Mouse (Mus musculus) limb, embryonic 12.5 days (tissue): ENCODE data around the gene Tbck. TPM values are rescaled to one million over a fixed set of nuclear protein-coding genes. Genes with fewer than 3 reads are reported as not detected.

Experiments
- ATAC-seq: fragments of 200-750 bp; cut with Nextera tagmentation; 2 replicates; pipeline ENCODE4 v1.8.0; 2017; ENCODE audit warnings: low read depth, moderate TSS enrichment; ENCODE audit not compliant: insufficient number of reproducible peaks, insufficient read depth, low FRiP score, low TSS enrichment
- H3K27ac ChIP-seq: fragments of 300-500 bp; sonication (generic); 2 replicates; pipeline ENCODE4 v1.5.1; 2016; ENCODE audit warnings: mild to moderate bottlenecking, moderate library complexity
- H3K27me3 ChIP-seq: fragments of 300-500 bp; sonication (generic); 2 replicates; pipeline ENCODE4 v1.6.1; 2016; ENCODE audit warnings: mild to moderate bottlenecking, moderate library complexity
- H3K36me3 ChIP-seq: fragments of 300-500 bp; sonication (generic); 2 replicates; pipeline ENCODE4 v1.6.1; 2016; ENCODE audit warnings: mild to moderate bottlenecking, moderate library complexity
- H3K4me1 ChIP-seq: fragments of 300-500 bp; sonication (generic); replicated peaks from 2 replicates; pipeline ENCODE4 v1.6.1; 2016
- H3K4me2 ChIP-seq: fragments of 300-500 bp; sonication (generic); 2 replicates; pipeline ENCODE4 v1.6.1; 2016; ENCODE audit warnings: mild to moderate bottlenecking, moderate library complexity
- H3K4me3 ChIP-seq: fragments of 300-500 bp; sonication (generic); replicated peaks from 2 replicates; pipeline ENCODE4 v1.5.1; 2016; ENCODE audit warnings: mild to moderate bottlenecking
- H3K9ac ChIP-seq: fragments of 300-500 bp; sonication (generic); replicated peaks from 2 replicates; pipeline ENCODE4 v1.6.1; 2016; ENCODE audit warnings: mild to moderate bottlenecking, moderate library complexity
- H3K9me3 ChIP-seq: fragments of 300-500 bp; sonication (generic); 2 replicates; pipeline ENCODE4 v1.6.1; 2016; ENCODE audit warnings: mild to moderate bottlenecking, moderate library complexity
- WGBS: fragments of 180-500 bp; shearing (Covaris S2); methylation state at CpG from one replicate; pipeline ENCODE4 v1.1.7; 2016; 5-methylcytosine and 5-hydroxymethylcytosine counted together
- polyA plus RNA-seq: library from polyadenylated mRNA; unstranded; fragments of >200 nt; fragmentation: Nextera tagmentation; extraction: Ambion mirVana; gene quantifications from 2 replicates; pipeline ENCODE4 v1.2.1, GENCODE M21; 2016

Tbck gene
- polyA plus RNA-seq, 1 experiment from 2014 or later, result 30.5 TPM

DNA sequence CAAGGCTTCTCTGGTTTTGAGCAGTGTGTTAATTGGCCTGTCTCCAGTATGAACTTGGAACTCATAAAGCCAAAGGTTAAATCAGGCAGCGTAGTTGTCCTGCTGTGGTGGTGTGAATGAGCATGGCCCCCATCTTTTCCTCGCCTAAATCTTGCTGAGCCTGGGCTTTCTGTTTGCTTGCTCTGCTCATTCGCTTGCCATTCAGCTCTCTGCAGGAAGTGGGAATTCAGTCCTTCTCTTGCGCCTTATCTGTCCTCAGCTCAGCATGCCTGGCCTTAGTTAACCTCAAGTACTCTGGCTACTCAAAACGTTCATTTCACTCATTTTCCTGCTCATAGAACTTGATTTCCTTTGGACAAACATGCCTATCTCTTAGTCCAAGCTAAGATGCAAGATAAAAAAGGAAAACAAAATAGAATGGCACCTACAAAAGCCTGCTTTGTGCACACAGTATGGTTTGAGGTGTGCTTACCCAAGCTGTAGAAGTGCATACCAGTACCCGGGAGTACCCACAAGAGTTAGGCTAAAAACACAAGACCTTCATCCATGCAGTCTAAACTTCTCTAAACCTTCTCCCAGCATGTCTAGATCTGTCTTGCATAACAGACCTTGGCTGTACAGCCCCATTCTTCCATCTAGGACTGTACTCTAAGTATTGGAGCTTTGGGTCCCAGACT lies 151.3 kb downstream of the Tbck start:
- no peak overlapping the region for H3K27ac ChIP-seq
- H3K9ac ChIP-seq, result no peak overlapping the region
- WGBS, result 83% methylated on average over 6 of the region's 6 CpGs
- ATAC-seq, result no peak
- no peaks in the 10 kb centered on the region for H3K9me3 ChIP-seq
- H3K4me2 ChIP-seq, result no peak overlapping the region
- H3K36me3 ChIP-seq, result peaks cover 28% of the 10 kb centered on the region
- no peaks in the 10 kb centered on the region for H3K4me1 ChIP-seq
- no peaks in the 10 kb centered on the region for H3K27me3 ChIP-seq
- no peak overlapping the region for H3K4me3 ChIP-seq

DNA sequence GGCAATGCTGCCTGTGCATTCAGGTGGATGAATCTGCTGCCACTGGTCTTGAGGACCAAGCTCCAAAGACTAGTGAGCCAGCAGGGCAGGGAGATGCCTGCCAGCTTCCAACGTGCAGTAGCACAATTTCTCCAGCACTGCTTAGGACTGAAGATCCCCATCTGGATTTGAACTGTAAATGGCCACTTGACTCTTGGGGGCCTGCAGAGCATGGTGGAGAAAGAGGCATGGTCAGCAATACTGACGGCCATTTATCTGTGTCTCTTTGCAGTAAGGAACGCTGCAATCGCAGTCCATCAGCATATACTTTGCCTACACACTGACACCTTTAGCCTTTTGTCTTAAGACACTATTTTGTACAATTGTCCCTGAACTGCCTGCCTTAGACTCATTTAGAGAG lies 153.2 kb downstream of the Tbck start:
- no peak overlapping the region for H3K4me2 ChIP-seq
- WGBS, result 90% methylated on average over 4 of the region's 4 CpGs
- H3K4me3 ChIP-seq, result no peak overlapping the region
- H3K9me3 ChIP-seq, result no peaks in the 10 kb centered on the region
- ATAC-seq, result no peak
- H3K27me3 ChIP-seq, result no peaks in the 10 kb centered on the region
- no peaks in the 10 kb centered on the region for H3K4me1 ChIP-seq
- no peak overlapping the region for H3K27ac ChIP-seq
- H3K36me3 ChIP-seq, result peaks cover 31% of the 10 kb centered on the region
- no peak overlapping the region for H3K9ac ChIP-seq

DNA sequence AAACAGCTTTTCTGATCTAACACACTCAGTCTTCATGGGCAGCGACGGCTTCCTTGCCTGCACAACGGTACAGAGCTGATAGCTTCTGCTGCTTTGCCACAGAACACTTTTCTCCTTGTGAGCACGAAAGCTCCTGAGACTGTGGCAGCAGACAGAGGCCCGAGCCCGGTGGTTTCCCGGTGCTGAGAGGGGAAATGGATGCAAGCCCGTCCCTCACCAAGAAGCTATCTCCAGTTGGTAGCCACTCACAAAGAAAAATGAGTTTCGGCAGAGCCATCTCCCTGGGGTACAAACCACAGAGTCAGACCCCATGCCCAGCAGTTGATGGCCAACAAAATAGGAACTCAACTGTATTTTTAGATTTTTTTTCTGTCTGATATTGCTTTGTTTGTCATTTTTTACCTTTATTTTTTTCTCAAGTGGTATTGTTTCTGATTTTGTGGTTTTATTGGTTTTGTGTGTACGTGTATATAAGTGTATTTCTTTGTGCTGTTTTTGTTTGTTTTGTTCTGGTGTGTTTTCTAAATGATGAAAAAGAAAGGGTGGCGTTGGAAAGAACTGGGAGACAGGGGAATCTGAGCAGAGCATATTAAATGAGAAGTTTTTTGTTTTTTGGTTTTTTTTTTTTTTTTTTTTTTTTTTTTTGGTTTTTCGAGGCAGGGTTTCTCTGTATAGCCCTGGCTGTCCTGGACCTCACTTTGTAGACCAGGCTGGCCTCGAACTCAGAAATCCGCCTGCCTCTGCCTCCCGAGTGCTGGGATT lies 154.9 kb downstream of the Tbck start:
- 92% methylated on average over 14 of the region's 15 CpGs for WGBS
- Histone ChIP-seq H3K9ac (no peak overlapping the region), H3K27ac (no peak overlapping the region), H3K4me1 (no peaks in the 10 kb centered on the region), H3K9me3 (no peaks in the 10 kb centered on the region), H3K4me2 (no peak overlapping the region), H3K27me3 (no peaks in the 10 kb centered on the region), H3K4me3 (no peak overlapping the region), H3K36me3 (peaks cover 31% of the 10 kb centered on the region)
- ATAC-seq, result no peak

DNA sequence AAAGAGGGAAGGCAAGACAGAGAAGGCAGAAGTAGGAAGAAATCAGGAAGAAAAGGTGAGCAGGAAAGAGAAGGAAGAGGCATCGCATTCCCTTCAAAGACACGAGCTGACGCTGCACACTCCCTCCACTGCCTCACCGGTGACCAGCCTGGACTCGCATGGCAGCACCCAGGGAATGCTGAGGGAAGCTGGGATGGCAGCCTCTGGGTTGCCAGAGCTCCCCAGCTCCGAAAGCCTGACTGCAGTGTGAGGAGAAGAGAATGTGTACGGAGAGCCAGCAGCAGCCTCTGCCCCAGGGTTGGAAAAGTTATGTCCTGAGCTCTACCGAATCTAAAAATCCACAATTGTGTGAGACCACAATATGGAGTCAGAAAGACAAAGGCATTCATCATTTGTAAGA lies 155.6 kb downstream of the Tbck start:
- WGBS, result 94% methylated on average over 8 of the region's 8 CpGs
- no peak for ATAC-seq
- no peak overlapping the region for H3K4me2 ChIP-seq
- H3K4me1 ChIP-seq, result no peaks in the 10 kb centered on the region
- H3K4me3 ChIP-seq, result no peak overlapping the region
- H3K36me3 ChIP-seq, result peaks cover 31% of the 10 kb centered on the region
- no peak overlapping the region for H3K9ac ChIP-seq
- no peaks in the 10 kb centered on the region for H3K9me3 ChIP-seq
- no peak overlapping the region for H3K27ac ChIP-seq
- no peaks in the 10 kb centered on the region for H3K27me3 ChIP-seq

DNA sequence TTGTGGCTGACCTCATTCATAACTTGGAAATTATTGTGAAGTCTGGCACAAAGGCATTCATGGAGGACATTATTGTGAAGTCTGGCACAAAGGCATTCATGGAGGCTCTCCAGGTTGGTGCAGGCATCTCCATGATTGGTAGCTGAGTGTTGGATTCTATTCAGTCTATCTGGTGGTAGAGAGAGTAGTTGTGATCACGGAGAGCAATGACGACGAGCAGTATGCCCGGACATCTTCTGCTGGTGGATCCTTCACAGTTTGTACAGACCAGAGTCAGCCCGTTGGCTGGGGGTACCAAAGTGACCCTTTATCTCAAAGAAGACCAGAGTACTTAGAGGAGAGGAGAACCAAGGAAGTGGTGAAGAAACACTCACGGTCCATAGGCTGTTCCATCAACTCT lies 158.7 kb downstream of the Tbck start:
- no peak overlapping the region for H3K4me3 ChIP-seq
- H3K27me3 ChIP-seq, result no peaks in the 10 kb centered on the region
- no peak overlapping the region for H3K9ac ChIP-seq
- 94% methylated on average over 6 of the region's 6 CpGs for WGBS
- H3K4me2 ChIP-seq, result no peak overlapping the region
- no peak overlapping the region for H3K27ac ChIP-seq
- no peaks in the 10 kb centered on the region for H3K9me3 ChIP-seq
- H3K36me3 ChIP-seq, result peaks cover 26% of the 10 kb centered on the region
- no peak for ATAC-seq
- no peaks in the 10 kb centered on the region for H3K4me1 ChIP-seq

DNA sequence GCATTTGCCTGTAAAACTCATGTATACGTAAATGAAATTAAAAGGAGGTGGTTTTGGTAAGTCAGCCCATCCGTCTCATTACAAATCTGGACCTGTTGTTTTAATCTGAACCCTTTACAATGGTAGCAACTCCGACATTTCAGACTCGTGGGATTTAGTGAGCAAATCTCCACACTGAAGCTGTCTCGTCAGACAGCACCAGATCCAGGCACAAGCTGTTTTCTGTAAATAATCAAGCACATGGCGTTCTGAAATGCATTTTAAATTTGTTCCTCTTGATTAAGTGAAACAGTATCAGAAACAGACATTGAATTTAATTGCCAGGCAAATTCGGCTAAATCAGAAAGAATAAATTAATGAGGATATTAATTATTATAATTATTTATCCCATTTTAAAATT lies 165.7 kb downstream of the Tbck start:
- no peak for ATAC-seq
- Histone ChIP-seq H3K27me3 (no peaks in the 10 kb centered on the region; the same call in 1 of the 2 replicates), H3K9me3 (no peaks in the 10 kb centered on the region), H3K9ac (no peak overlapping the region), H3K4me2 (no peak overlapping the region), H3K4me3 (no peak overlapping the region), H3K27ac (no peak overlapping the region), H3K36me3 (no peaks in the 10 kb centered on the region), H3K4me1 (peaks cover 17% of the 10 kb centered on the region)
- 72% methylated on average over 7 of the region's 7 CpGs for WGBS

DNA sequence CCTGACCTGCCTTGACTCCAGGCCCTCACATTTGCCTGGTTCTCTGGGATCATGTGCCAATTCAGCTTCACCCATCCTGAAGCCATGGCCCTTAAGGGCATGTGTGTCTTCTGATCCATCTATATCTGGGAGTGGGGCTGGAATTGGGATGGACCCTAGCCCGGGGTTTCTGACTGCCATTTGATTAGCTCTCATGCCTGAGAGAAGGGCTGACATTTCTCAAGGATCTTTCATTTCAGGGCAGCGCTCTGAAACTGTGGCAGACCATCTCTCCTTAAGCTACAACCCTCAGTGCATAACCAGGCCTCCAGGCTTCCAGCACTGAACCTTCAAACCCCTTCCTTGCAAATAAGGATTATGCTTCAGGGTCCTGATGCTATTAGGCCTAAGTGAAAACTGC lies 166.5 kb downstream of the Tbck start:
- Histone ChIP-seq H3K9me3 (no peaks in the 10 kb centered on the region), H3K9ac (no peak overlapping the region), H3K36me3 (no peaks in the 10 kb centered on the region), H3K4me1 (peaks cover 20% of the 10 kb centered on the region), H3K4me3 (no peak overlapping the region), H3K27ac (no peak overlapping the region), H3K4me2 (no peak overlapping the region), H3K27me3 (no peaks in the 10 kb centered on the region; the same call in 1 of the 2 replicates)
- WGBS, result 82% methylated on average over 2 of the region's 2 CpGs
- no peak for ATAC-seq

DNA sequence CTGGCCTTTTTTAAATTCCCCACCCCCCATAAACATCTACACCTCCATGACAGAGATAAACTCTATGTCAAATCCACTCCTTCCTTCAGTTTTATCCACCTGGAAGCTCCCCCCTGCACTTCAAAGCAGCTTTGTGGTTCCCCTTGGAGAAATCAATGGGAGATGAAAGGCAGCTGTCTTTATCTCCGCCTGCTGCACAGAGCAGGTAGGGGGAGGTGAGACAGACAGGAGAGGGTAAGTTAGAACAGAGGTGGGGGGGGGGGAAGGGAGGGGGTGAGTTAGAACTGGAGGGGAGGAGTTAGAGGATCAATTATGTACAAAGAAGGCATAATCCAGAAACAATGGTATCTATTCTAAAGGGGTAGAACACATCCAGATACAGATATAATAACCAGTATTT lies 167.5 kb downstream of the Tbck start:
- Histone ChIP-seq H3K4me1 (peaks cover 26% of the 10 kb centered on the region), H3K27me3 (no peaks in the 10 kb centered on the region; the same call in 1 of the 2 replicates), H3K9ac (no peak overlapping the region), H3K4me3 (no peak overlapping the region), H3K36me3 (no peaks in the 10 kb centered on the region), H3K27ac (no peak overlapping the region), H3K4me2 (no peak overlapping the region), H3K9me3 (no peaks in the 10 kb centered on the region)
- WGBS, result 46% methylated on average over 1 of the region's 1 CpGs
- ATAC-seq, result no peak

DNA sequence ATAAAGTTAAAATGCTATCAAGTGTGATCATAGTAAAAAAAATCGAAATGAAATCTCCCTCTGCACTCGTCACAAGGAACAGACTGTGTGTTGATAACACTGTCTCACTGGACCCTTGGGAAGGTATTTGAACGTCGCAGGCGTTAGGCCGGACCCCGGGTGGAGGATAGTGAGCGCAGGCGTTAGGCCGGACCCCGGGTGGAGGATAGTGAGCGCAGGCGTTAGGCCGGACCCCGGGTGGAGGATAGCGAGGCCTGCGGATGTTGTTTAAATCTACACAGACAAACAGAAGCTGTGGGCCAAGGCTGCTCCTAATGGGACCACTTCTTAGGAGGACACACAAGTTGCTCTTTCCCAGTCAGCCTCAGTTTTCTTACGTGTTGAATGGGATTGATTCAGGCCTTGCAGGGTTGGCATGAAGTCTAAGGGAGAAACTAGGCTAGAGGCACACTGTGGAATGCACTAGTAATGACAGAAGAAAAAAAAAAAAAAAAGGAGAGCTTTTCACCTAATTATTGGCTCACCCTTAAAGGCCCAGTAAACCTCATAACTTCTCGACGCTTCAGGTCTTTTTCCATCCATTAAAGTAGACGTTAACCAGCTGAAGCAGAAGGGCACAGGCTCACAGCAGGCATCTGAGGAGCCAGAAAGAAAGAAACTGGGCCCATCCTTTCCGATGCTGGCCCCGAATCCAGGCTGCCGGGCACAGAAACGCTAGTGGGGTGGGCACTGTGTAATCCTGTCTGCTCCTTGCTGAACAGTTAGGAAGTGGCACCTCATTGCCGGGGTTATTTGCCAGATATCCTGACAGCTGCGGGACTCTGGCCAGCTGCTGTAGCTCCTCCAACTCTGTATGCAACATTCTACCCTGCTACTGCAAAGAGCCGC lies 168.1 kb downstream of the Tbck start:
- H3K9ac ChIP-seq, result no peak overlapping the region
- 44% methylated on average over 28 of the region's 28 CpGs for WGBS
- H3K27ac ChIP-seq, result peak overlapping the region; percentile 62
- no peak overlapping the region for H3K4me3 ChIP-seq
- no peaks in the 10 kb centered on the region for H3K36me3 ChIP-seq
- peak; percentile 57; the same call in 1 of the 2 replicates for ATAC-seq
- H3K9me3 ChIP-seq, result no peaks in the 10 kb centered on the region
- peak overlapping the region; percentile 30 for H3K4me2 ChIP-seq
- no peaks in the 10 kb centered on the region; the same call in 1 of the 2 replicates for H3K27me3 ChIP-seq
- H3K4me1 ChIP-seq, result peaks cover 26% of the 10 kb centered on the region

DNA sequence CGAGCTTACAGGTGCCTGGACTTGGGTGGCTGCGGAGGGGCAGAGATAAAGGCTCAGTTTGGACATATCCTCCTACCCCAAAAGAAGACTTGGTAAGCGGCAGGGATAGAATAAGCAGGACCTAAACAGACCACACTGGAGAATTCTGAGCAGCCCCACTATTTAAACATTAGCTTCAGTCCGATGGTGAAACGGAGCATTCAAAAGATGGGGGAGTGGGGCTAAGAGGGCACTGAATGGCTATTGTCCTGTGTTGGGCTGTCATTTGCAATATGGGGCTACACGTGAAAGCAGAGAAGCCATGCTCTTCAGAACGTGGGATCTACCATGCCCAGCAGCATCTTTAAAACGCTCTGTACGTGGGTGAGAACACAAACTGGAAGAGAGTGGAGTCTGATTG lies 170.3 kb downstream of the Tbck start:
- H3K4me2 ChIP-seq, result no peak overlapping the region
- H3K4me1 ChIP-seq, result peaks cover 26% of the 10 kb centered on the region
- no peaks in the 10 kb centered on the region for H3K9me3 ChIP-seq
- no peaks in the 10 kb centered on the region for H3K36me3 ChIP-seq
- H3K27ac ChIP-seq, result no peak overlapping the region
- no peak for ATAC-seq
- 91% methylated on average over 9 of the region's 9 CpGs for WGBS
- H3K9ac ChIP-seq, result no peak overlapping the region
- H3K4me3 ChIP-seq, result no peak overlapping the region
- no peaks in the 10 kb centered on the region; the same call in 1 of the 2 replicates for H3K27me3 ChIP-seq
